Mouse (Mus musculus) liver, embryonic 16.5 days (tissue): ENCODE data around the gene Prrc2c. TPM values are rescaled to one million over a fixed set of nuclear protein-coding genes. Genes with fewer than 3 reads are reported as not detected.

Experiments used
- ATAC-seq: fragments of 200-750 bp; cut with Nextera tagmentation; 2 replicates; pipeline ENCODE4 v1.8.0; 2017; ENCODE audit warnings: low read depth, mild to moderate bottlenecking, moderate number of reproducible peaks, moderate library complexity
- H3K27ac ChIP-seq: fragments of 300-500 bp; sonication (generic); 2 replicates; pipeline ENCODE4 v1.5.1; 2014; ENCODE audit warnings: mild to moderate bottlenecking, low read length
- H3K27me3 ChIP-seq: fragments of 300-500 bp; sonication (generic); 2 replicates; pipeline ENCODE4 v1.6.1; 2014; ENCODE audit warnings: low read depth, low read length, mixed read lengths; ENCODE audit not compliant: control insufficient read depth, insufficient read depth
- H3K36me3 ChIP-seq: fragments of 300-500 bp; sonication (generic); 2 replicates; pipeline ENCODE4 v1.6.1; 2014; ENCODE audit warnings: mild to moderate bottlenecking; ENCODE audit not compliant: control insufficient read depth, insufficient read depth
- H3K4me1 ChIP-seq: fragments of 300-500 bp; sonication (generic); 2 replicates; pipeline ENCODE4 v1.6.1; 2014; ENCODE audit warnings: low read depth, low read length, mixed read lengths; ENCODE audit not compliant: control insufficient read depth
- H3K4me2 ChIP-seq: fragments of 300-500 bp; sonication (generic); 2 replicates; pipeline ENCODE4 v1.6.1; 2014; ENCODE audit warnings: low read depth, low read length, mixed read lengths
- H3K4me3 ChIP-seq: fragments of 300-500 bp; sonication (generic); 2 replicates; pipeline ENCODE4 v1.5.1; 2014; ENCODE audit warnings: low read depth, mild to moderate bottlenecking, low read length
- H3K9ac ChIP-seq: fragments of 300-500 bp; sonication (generic); 2 replicates; pipeline ENCODE4 v1.6.1; 2014; ENCODE audit warnings: low read depth, low read length
- H3K9me3 ChIP-seq: fragments of 300-500 bp; sonication (generic); replicated peaks from 2 replicates; pipeline ENCODE4 v1.6.1; 2016; ENCODE audit warnings: low read length; ENCODE audit not compliant: control insufficient read depth
- WGBS: fragments of 180-500 bp; shearing (Covaris S2); extraction: QIAGEN DNeasy Blood & Tissue Kit; methylation state at CpG from one replicate; pipeline ENCODE4 v1.1.7; 2014; ENCODE audit not compliant: insufficient replicate concordance; 5-methylcytosine and 5-hydroxymethylcytosine counted together
- polyA plus RNA-seq: library from polyadenylated mRNA; unstranded; fragments of >200 nt; fragmentation: Nextera tagmentation; extraction: Ambion mirVana; gene quantifications from 2 replicates; pipeline ENCODE4 v1.2.1, GENCODE M21; 2015

Prrc2c gene
- polyA plus RNA-seq, 1 experiment from 2014 or later, result 33.8 TPM

DNA sequence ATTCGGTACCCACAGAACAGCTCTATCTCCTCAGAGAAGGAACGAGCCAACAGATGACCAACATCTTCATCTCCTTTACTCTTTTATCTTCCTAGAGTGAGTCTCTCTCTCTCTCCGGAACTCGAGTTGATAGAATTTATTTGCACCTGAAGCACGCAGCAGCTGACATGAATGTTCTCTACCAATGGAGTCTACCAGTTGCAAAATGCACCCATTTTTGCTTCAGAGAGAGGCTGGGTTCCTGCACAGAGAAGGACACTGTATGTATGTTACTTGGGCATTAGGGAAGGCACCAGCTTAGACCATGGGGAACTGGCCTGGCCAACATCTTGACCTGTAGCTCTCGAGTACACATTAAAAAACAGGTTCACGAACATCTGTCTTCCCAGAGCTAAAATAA is 82.2 kb downstream of the Prrc2c start, which contains the start of gene Myocos:
Myocos (minus strand) TSS at position 101 of the 400 bp plus-strand sequence.
- Histone ChIP-seq H3K4me2 (no peak within 1 kb of the TSS), H3K4me3 (no peak within 1 kb of the TSS), H3K27me3 (no peaks in the 10 kb centered on the region), H3K36me3 (no peaks in the 10 kb centered on the region), H3K9ac (no peak within 1 kb of the TSS), H3K27ac (no peak within 1 kb of the TSS), H3K4me1 (no peaks in the 10 kb centered on the region), H3K9me3 (no peaks in the 10 kb centered on the region)
- WGBS, result 70% methylated on average over 7 of the region's 7 CpGs
- no peak for ATAC-seq

DNA sequence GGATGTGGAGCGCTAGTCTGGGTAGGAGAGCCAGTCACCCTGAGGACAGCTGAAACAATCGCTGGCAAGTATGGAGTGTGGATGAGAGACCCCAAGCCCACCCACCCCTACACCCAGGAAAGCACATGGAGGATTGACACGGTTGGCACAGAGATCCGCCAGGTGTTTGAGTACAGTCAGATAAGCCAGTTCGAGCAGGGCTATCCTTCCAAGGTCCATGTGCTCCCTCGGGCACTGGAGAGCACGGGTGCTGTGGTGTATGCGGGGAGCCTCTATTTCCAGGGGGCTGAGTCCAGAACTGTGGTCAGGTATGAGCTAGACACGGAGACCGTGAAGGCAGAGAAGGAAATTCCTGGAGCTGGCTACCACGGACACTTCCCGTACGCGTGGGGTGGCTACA is 91.9 kb downstream of the Prrc2c start:
- no peaks in the 10 kb centered on the region for H3K9me3 ChIP-seq
- no peak overlapping the region for H3K27ac ChIP-seq
- H3K36me3 ChIP-seq, result no peaks in the 10 kb centered on the region
- H3K4me2 ChIP-seq, result no peak overlapping the region
- 0 out of 2 replicates have a peak, but pooled peaks have one; percentile 4 for ATAC-seq
- H3K9ac ChIP-seq, result no peak overlapping the region
- no peaks in the 10 kb centered on the region for H3K27me3 ChIP-seq
- no peak overlapping the region for H3K4me3 ChIP-seq
- 77% methylated on average over 14 of the region's 14 CpGs for WGBS
- H3K4me1 ChIP-seq, result no peaks in the 10 kb centered on the region

DNA sequence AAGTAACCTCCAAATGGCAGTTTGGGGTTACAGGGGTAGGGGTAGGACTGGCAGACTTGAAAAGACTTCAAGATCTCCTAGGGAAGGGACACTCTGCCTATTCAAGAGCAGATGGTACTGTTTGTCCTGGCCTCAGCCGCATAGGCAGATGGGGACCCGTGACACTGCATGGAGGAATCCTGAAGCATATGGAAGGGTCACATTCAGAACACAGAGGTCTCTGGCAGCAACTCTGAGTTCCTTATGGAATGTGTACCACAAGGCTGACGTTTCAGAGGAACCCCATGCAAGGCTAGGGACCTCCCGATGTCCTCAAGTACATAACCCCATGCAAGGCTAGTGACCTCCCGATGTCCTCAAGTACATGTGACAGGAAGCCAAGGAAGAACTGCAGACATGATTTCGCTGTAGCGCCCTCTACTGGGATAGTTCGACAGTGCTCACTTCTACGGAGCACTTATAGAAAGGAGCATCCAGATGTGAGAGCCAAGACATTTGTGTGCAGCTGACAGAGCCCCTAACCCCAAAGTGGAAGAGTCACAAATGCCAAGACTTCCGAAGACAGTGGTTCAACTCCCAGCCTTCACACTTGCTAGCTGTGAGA is 94.2 kb downstream of the Prrc2c start:
- no peak overlapping the region for H3K9ac ChIP-seq
- no peaks in the 10 kb centered on the region for H3K4me1 ChIP-seq
- 64% methylated on average over 10 of the region's 10 CpGs for WGBS
- H3K36me3 ChIP-seq, result no peaks in the 10 kb centered on the region
- no peaks in the 10 kb centered on the region for H3K9me3 ChIP-seq
- H3K4me3 ChIP-seq, result no peak overlapping the region
- no peak for ATAC-seq
- H3K4me2 ChIP-seq, result no peak overlapping the region
- no peak overlapping the region for H3K27ac ChIP-seq
- H3K27me3 ChIP-seq, result no peaks in the 10 kb centered on the region

DNA sequence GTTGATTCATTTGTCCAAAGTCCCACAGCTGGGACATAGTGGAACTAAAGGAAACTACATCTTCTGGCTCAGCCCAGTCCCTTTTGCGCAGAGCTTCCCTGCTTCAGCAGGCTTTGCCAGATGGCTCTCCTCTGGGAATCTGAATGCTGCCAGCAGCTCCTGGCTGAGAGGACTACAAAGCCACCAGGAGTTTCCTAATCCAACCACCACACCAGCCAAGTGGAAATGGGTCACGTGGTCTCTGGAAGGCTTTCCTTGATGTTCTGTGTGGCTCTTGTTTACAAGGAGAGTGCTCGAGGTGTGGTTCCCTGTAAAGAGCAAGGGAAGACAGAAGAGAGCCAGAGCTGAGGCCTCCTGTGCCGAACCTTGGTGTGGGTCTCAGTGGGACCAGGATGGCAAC is 96.6 kb downstream of the Prrc2c start:
- Histone ChIP-seq H3K9ac (no peak overlapping the region), H3K27ac (no peak overlapping the region), H3K4me1 (no peaks in the 10 kb centered on the region), H3K27me3 (no peaks in the 10 kb centered on the region), H3K4me2 (no peak overlapping the region), H3K9me3 (no peaks in the 10 kb centered on the region), H3K4me3 (no peak overlapping the region), H3K36me3 (no peaks in the 10 kb centered on the region)
- ATAC-seq, result no peak
- 29% methylated on average over 4 of the region's 4 CpGs for WGBS

DNA sequence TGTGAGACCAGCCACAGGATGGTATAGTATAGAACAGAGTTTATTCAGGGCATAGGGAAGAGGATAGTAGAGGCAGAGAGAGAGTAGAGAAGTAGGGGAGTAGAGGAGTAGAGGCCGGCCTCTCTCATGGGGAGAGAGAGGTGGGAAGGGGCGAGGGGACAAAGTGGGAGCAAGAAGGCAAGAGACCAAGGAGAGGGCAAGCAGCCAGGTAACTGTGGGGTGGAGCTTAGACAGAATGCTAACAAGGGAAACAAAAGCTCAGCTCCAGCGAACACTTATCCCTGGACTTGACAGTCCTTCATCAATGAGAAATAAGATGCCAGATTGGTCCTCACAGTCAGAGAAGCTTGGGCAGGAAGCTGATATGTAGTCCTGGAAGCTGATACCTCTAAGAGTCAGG is 97.8 kb downstream of the Prrc2c start:
- Histone ChIP-seq H3K36me3 (no peaks in the 10 kb centered on the region), H3K27ac (no peak overlapping the region), H3K4me3 (no peak overlapping the region), H3K9ac (no peak overlapping the region), H3K4me1 (no peaks in the 10 kb centered on the region), H3K4me2 (no peak overlapping the region), H3K27me3 (no peaks in the 10 kb centered on the region), H3K9me3 (no peaks in the 10 kb centered on the region)
- WGBS, result 49% methylated on average over 3 of the region's 3 CpGs
- ATAC-seq, result no peak

DNA sequence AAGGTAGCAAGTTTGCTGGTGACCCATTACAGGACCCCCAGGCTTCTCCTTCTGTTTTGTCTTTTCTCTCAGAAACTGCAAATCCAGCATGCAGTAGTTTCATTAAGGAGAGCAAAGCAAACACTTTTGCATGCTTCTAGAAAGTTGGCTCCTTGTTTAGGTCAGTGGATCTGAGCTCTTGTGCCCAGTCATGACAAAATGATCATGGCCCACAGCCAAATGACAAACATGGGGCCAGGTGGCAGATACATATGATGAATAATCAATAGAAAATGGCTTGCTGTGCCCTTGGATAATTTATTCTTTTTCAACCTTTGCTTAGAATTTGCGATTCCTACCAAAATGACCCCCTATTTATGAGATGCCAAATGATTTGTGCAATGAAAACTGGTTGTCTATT is 100.5 kb downstream of the Prrc2c start:
- ATAC-seq, result no peak
- Histone ChIP-seq H3K4me2 (no peak overlapping the region), H3K4me3 (no peak overlapping the region), H3K36me3 (no peaks in the 10 kb centered on the region), H3K27ac (no peak overlapping the region), H3K4me1 (no peaks in the 10 kb centered on the region), H3K9me3 (no peaks in the 10 kb centered on the region), H3K27me3 (no peaks in the 10 kb centered on the region), H3K9ac (no peak overlapping the region)
- 67% methylated on average over 1 of the region's 1 CpGs for WGBS

DNA sequence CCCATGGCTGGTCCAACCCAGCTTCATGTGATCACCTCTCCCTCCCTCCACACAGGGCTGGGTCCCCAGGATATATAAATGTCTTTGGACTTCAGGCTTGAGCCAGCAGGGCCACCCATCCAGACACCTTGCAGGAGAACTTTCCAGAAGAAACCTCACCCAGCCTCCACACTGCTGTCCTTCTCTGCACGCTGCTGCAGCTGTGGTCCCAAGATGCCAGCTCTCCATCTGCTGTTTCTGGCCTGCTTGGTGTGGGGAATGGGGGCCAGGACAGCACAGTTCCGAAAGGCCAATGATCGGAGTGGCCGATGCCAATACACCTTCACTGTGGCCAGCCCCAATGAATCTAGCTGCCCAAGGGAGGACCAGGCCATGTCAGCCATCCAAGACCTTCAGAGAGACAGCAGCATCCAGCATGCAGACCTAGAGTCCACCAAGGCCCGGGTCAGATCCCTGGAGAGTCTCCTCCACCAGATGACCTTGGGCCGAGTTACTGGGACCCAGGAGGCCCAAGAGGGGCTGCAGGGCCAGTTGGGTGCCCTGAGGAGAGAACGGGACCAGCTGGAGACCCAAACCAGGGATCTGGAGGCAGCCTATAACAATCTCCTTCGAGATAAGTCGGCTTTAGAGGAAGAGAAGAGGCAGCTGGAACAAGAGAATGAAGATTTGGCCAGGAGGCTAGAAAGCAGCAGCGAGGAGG is 101.2 kb downstream of the Prrc2c start, which contains the start of gene Myoc:
Myoc (plus strand) TSS at position 105 of the 700 bp plus-strand sequence.
- WGBS, result 64% methylated on average over 10 of the region's 10 CpGs
- no peaks in the 10 kb centered on the region for H3K36me3 ChIP-seq
- no peak within 1 kb of the TSS for H3K9ac ChIP-seq
- no peak within 1 kb of the TSS for H3K27ac ChIP-seq
- no peak for ATAC-seq
- no peak within 1 kb of the TSS for H3K4me3 ChIP-seq
- no peaks in the 10 kb centered on the region for H3K4me1 ChIP-seq
- no peaks in the 10 kb centered on the region for H3K27me3 ChIP-seq
- no peak within 1 kb of the TSS for H3K4me2 ChIP-seq
- no peaks in the 10 kb centered on the region for H3K9me3 ChIP-seq

DNA sequence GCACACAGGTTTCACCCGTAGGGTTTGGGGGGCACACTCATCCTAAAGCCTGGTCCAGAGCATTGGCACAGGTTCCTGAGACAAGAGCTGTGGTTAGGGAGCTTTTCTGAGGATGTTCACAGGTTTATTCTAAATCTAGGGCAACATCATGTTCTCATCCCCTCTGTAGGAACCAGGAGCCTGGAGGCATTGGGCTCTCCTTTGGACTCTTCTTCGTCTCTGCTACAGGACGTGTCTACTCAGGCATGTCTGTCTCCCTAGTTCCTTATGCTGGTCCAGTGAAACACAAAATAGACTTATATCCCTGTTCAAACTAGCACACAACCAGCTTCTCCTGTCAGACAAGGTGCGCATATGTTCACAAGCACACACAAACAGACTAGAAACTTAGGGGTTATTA is 101.8 kb downstream of the Prrc2c start:
- H3K4me2 ChIP-seq, result no peak overlapping the region
- no peak overlapping the region for H3K4me3 ChIP-seq
- no peaks in the 10 kb centered on the region for H3K36me3 ChIP-seq
- no peaks in the 10 kb centered on the region for H3K4me1 ChIP-seq
- no peaks in the 10 kb centered on the region for H3K27me3 ChIP-seq
- no peak overlapping the region for H3K27ac ChIP-seq
- H3K9ac ChIP-seq, result no peak overlapping the region
- 64% methylated on average over 4 of the region's 4 CpGs for WGBS
- ATAC-seq, result no peak
- H3K9me3 ChIP-seq, result no peaks in the 10 kb centered on the region

DNA sequence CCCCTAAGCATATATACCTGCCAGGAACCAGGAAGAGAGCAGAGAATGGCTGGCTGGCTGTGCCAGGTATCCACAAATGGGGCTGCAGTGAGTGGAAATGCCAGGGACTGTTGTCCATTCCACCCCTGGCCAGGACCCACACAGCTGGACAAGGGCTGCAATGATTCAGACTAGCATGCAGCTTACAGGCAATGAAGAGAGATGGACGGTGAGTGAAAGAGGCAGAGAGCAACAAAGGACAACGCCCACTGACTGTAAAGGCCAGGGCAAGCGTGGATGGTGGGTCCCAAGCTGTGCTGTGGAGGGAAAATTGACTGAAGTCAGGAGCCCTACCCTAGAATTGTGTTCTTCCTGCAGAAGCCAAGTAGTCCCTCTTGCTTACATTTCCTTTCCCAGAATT is 103.8 kb downstream of the Prrc2c start:
- H3K27ac ChIP-seq, result no peak overlapping the region
- H3K4me1 ChIP-seq, result no peaks in the 10 kb centered on the region
- no peak overlapping the region for H3K9ac ChIP-seq
- H3K27me3 ChIP-seq, result no peaks in the 10 kb centered on the region
- no peak for ATAC-seq
- H3K4me2 ChIP-seq, result no peak overlapping the region
- 65% methylated on average over 3 of the region's 3 CpGs for WGBS
- H3K4me3 ChIP-seq, result no peak overlapping the region
- no peaks in the 10 kb centered on the region for H3K9me3 ChIP-seq
- no peaks in the 10 kb centered on the region for H3K36me3 ChIP-seq
